Mouse (Mus musculus): ENCODE data around the gene Fzd1. TPM values are rescaled to one million over a fixed set of nuclear protein-coding genes. Genes with fewer than 3 reads are reported as not detected.
A peak's percentile ranks its signal among the peaks of the same experiment; 100 is the strongest.

Fzd1 gene
- polyA plus RNA-seq (2012; fragmentation: generic; extraction: Trizol): 13.1 TPM

DNA sequence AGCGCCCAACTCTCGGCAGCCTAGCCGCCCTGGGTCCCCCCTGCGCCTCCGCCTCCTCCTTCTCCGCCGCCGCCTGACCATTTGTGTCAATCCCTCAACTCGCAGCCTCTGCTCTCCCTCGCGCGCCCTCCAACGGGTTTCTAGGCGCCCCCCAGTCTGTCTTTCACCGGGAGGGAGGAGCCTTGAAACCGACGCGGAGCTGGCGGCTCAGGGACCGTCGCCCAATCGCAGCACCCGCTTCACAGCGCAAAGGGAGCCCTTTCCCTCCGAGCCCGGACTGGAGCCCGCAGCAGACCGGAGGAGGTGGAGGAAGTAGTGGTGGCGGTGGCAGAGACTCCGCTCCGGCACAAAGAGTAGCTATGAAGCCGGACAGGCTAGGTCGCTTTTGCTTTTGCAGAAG lies at the start of gene Fzd1:
Gene Fzd1, minus strand, starts transcription at position 134 of the 400 bp plus-strand sequence.
- Histone ChIP-seq H3K79me2 (ENCODE audit: control insufficient read depth, insufficient read depth) (no peaks in the 10 kb centered on the region), H3K36me3 (ENCODE audit: control insufficient read depth, insufficient read depth) (peaks cover 8% of the 10 kb centered on the region), H3ac (ENCODE audit: control insufficient read depth, insufficient read length) (peak within 1 kb of the TSS; percentile 85), H3K4me2 (ENCODE audit: low read depth) (peak within 1 kb of the TSS; percentile 68), H3K27me3 (ENCODE audit: control insufficient read depth, insufficient read depth, insufficient read length) (no peaks in the 10 kb centered on the region), H3K4me3 (peak within 1 kb of the TSS; percentile 63)
- no peak for TF ChIP-seq REST (IDR thresholded peaks at IDR 0.05; ENCODE audit: insufficient read depth, insufficient read length)
- TF ChIP-seq E2F4 (IDR thresholded peaks at IDR 0.05; ENCODE audit: insufficient read depth): peak; percentile 13
- no peak for TF ChIP-seq MYOG (IDR thresholded peaks at IDR 0.05; ENCODE audit: control insufficient read depth in 1 of 3, insufficient read depth in 1 of 3, insufficient read length in 2 of 3, low read depth in 2 of 3)
- TF ChIP-seq TCF3 (IDR thresholded peaks at IDR 0.05; ENCODE audit: insufficient read length, low read depth): no peak
- TF ChIP-seq USF1 (IDR thresholded peaks at IDR 0.05; ENCODE audit: low read depth): no peak
- peak in 1 of 3 experiments; percentile 59 for TF ChIP-seq MYOD1 (IDR thresholded peaks at IDR 0.05; ENCODE audit: control insufficient read depth in 1 of 3, insufficient read length in 2 of 3, low read depth in 2 of 3)
- TF ChIP-seq POLR2AphosphoS2 (IDR thresholded peaks at IDR 0.05; ENCODE audit: insufficient read length, low read depth): peak; percentile 91
- no peak for TF ChIP-seq TCF12 (IDR thresholded peaks at IDR 0.05; ENCODE audit: insufficient read depth, poor library complexity, severe bottlenecking)
- TF ChIP-seq SRF (IDR thresholded peaks at IDR 0.05; ENCODE audit: control insufficient read depth, insufficient read length, low read depth): no peak
- no peak for TF ChIP-seq CEBPB (IDR thresholded peaks at IDR 0.05; ENCODE audit: insufficient read depth, poor library complexity, severe bottlenecking)
- no peak for TF ChIP-seq MAX (IDR thresholded peaks at IDR 0.05; ENCODE audit: low read depth)
- peak; percentile 67 for TF ChIP-seq POLR2A (IDR thresholded peaks at IDR 0.05; ENCODE audit: insufficient read length, low read depth)

DNA sequence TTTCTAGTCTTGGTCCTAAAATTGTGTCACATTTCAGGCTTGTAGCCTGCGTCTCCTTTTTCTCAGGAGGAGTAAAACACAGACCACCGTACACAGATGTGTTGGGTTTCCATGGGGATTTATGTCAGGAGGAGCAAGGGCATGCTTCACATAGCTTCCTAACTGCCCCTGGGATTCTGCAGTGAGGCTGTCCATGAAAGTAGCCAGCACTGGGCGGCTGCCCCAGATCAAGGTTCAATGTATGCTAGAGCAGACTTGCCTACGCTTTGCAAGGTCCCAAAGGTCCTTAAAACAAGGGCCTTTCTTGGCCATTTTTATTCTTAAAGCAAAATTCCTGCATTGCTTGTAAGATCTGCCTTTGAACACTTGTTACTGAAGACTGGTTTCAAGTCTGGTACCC lies 47.4 kb upstream of the Fzd1 start:
- H3K4me3 ChIP-seq: no peak overlapping the region
- no peaks in the 10 kb centered on the region for H3K79me2 ChIP-seq (ENCODE audit: control insufficient read depth, insufficient read depth)
- no peak overlapping the region for H3K4me2 ChIP-seq (ENCODE audit: low read depth)
- no peaks in the 10 kb centered on the region for H3K27me3 ChIP-seq (ENCODE audit: control insufficient read depth, insufficient read depth, insufficient read length)
- TF ChIP-seq MYOG (IDR thresholded peaks at IDR 0.05; ENCODE audit: control insufficient read depth in 1 of 3, insufficient read depth in 1 of 3, insufficient read length in 2 of 3, low read depth in 2 of 3) (no peak), E2F4 (IDR thresholded peaks at IDR 0.05; ENCODE audit: insufficient read depth) (no peak), REST (IDR thresholded peaks at IDR 0.05; ENCODE audit: insufficient read depth, insufficient read length) (no peak), SRF (IDR thresholded peaks at IDR 0.05; ENCODE audit: control insufficient read depth, insufficient read length, low read depth) (no peak), TCF3 (IDR thresholded peaks at IDR 0.05; ENCODE audit: insufficient read length, low read depth) (no peak), CEBPB (IDR thresholded peaks at IDR 0.05; ENCODE audit: insufficient read depth, poor library complexity, severe bottlenecking) (no peak), MYOD1 (IDR thresholded peaks at IDR 0.05; ENCODE audit: control insufficient read depth in 1 of 3, insufficient read length in 2 of 3, low read depth in 2 of 3) (no peak), TCF12 (IDR thresholded peaks at IDR 0.05; ENCODE audit: insufficient read depth, poor library complexity, severe bottlenecking) (no peak), POLR2AphosphoS2 (IDR thresholded peaks at IDR 0.05; ENCODE audit: insufficient read length, low read depth) (no peak), MAX (IDR thresholded peaks at IDR 0.05; ENCODE audit: low read depth) (no peak), POLR2A (IDR thresholded peaks at IDR 0.05; ENCODE audit: insufficient read length, low read depth) (no peak), USF1 (IDR thresholded peaks at IDR 0.05; ENCODE audit: low read depth) (no peak)
- H3ac ChIP-seq (ENCODE audit: control insufficient read depth, insufficient read length): no peak overlapping the region
- no peaks in the 10 kb centered on the region for H3K36me3 ChIP-seq (ENCODE audit: control insufficient read depth, insufficient read depth)

- Histone ChIP-seq H3K27me3 (ENCODE audit: control insufficient read depth, insufficient read depth, insufficient read length) (no peaks in the 10 kb centered on the region), H3K4me3 (no peak overlapping the region), H3K79me2 (ENCODE audit: control insufficient read depth, insufficient read depth) (no peaks in the 10 kb centered on the region), H3ac (ENCODE audit: control insufficient read depth, insufficient read length) (no peak overlapping the region), H3K36me3 (ENCODE audit: control insufficient read depth, insufficient read depth) (no peaks in the 10 kb centered on the region), H3K4me2 (ENCODE audit: low read depth) (no peak overlapping the region)
- TF ChIP-seq MYOG (IDR thresholded peaks at IDR 0.05; ENCODE audit: control insufficient read depth in 1 of 3, insufficient read depth in 1 of 3, insufficient read length in 2 of 3, low read depth in 2 of 3): no peak
- TF ChIP-seq POLR2AphosphoS2 (IDR thresholded peaks at IDR 0.05; ENCODE audit: insufficient read length, low read depth): no peak
- no peak for TF ChIP-seq TCF12 (IDR thresholded peaks at IDR 0.05; ENCODE audit: insufficient read depth, poor library complexity, severe bottlenecking)
- no peak for TF ChIP-seq E2F4 (IDR thresholded peaks at IDR 0.05; ENCODE audit: insufficient read depth)
- no peak for TF ChIP-seq MYOD1 (IDR thresholded peaks at IDR 0.05; ENCODE audit: control insufficient read depth in 1 of 3, insufficient read length in 2 of 3, low read depth in 2 of 3)
These were observed 45.9 kb upstream of the Fzd1 start for GRCm38 (mm10) chr5:4803708-4804107.

- Histone ChIP-seq H3K4me2 (ENCODE audit: low read depth) (no peak overlapping the region), H3K27me3 (ENCODE audit: control insufficient read depth, insufficient read depth, insufficient read length) (no peaks in the 10 kb centered on the region), H3K79me2 (ENCODE audit: control insufficient read depth, insufficient read depth) (no peaks in the 10 kb centered on the region), H3ac (ENCODE audit: control insufficient read depth, insufficient read length) (no peak overlapping the region), H3K36me3 (ENCODE audit: control insufficient read depth, insufficient read depth) (no peaks in the 10 kb centered on the region), H3K4me3 (no peak overlapping the region)
- no peak for TF ChIP-seq CEBPB (IDR thresholded peaks at IDR 0.05; ENCODE audit: insufficient read depth, poor library complexity, severe bottlenecking)
- TF ChIP-seq TCF12 (IDR thresholded peaks at IDR 0.05; ENCODE audit: insufficient read depth, poor library complexity, severe bottlenecking): no peak
These were observed 44.1 kb upstream of the Fzd1 start for GRCm38 (mm10) chr5:4801971-4802370.

- no peaks in the 10 kb centered on the region for H3K79me2 ChIP-seq (ENCODE audit: control insufficient read depth, insufficient read depth)
- H3K4me2 ChIP-seq (ENCODE audit: low read depth): no peak overlapping the region
- no peak for TF ChIP-seq TCF12 (IDR thresholded peaks at IDR 0.05; ENCODE audit: insufficient read depth, poor library complexity, severe bottlenecking)
- TF ChIP-seq POLR2A (IDR thresholded peaks at IDR 0.05; ENCODE audit: insufficient read length, low read depth): no peak
- no peak for TF ChIP-seq USF1 (IDR thresholded peaks at IDR 0.05; ENCODE audit: low read depth)
- TF ChIP-seq MAX (IDR thresholded peaks at IDR 0.05; ENCODE audit: low read depth): no peak
- TF ChIP-seq POLR2AphosphoS2 (IDR thresholded peaks at IDR 0.05; ENCODE audit: insufficient read length, low read depth): no peak
- TF ChIP-seq E2F4 (IDR thresholded peaks at IDR 0.05; ENCODE audit: insufficient read depth): no peak
- no peak for TF ChIP-seq SRF (IDR thresholded peaks at IDR 0.05; ENCODE audit: control insufficient read depth, insufficient read length, low read depth)
- no peak for TF ChIP-seq MYOG (IDR thresholded peaks at IDR 0.05; ENCODE audit: control insufficient read depth in 1 of 3, insufficient read depth in 1 of 3, insufficient read length in 2 of 3, low read depth in 2 of 3)
- no peak for TF ChIP-seq REST (IDR thresholded peaks at IDR 0.05; ENCODE audit: insufficient read depth, insufficient read length)
- TF ChIP-seq TCF3 (IDR thresholded peaks at IDR 0.05; ENCODE audit: insufficient read length, low read depth): no peak
- no peak for TF ChIP-seq CEBPB (IDR thresholded peaks at IDR 0.05; ENCODE audit: insufficient read depth, poor library complexity, severe bottlenecking)
- TF ChIP-seq MYOD1 (IDR thresholded peaks at IDR 0.05; ENCODE audit: control insufficient read depth in 1 of 3, insufficient read length in 2 of 3, low read depth in 2 of 3): no peak
- H3K4me3 ChIP-seq: no peak overlapping the region
- H3K27me3 ChIP-seq (ENCODE audit: control insufficient read depth, insufficient read depth, insufficient read length): no peaks in the 10 kb centered on the region
- H3K36me3 ChIP-seq (ENCODE audit: control insufficient read depth, insufficient read depth): no peaks in the 10 kb centered on the region
- H3ac ChIP-seq (ENCODE audit: control insufficient read depth, insufficient read length): no peak overlapping the region
These were observed 43.4 kb upstream of the Fzd1 start for GRCm38 (mm10) chr5:4801096-4801850.
